In the genomic region with DNA sequence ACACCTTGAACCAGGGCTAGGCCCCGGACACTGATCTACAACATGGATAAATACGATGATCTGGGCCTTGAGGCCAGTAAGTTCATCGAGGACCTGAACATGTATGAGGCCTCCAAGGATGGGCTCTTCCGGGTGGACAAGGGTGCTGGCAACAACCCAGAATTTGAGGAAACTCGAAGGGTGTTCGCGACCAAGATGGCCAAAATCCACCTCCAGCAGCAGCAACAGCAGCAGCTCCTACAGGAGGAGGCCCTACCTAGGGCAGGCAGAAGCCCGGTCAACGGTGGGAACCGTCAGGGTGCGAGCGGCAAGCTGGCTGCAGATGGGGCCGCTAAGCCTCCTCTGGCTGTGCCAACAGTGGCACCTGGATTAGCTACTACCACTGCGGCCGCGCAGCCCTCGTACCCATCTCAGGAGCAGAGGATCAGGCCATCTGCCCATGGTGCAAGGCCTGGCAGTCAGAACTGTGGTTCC, we compare ENCODE assay signal across 8 mouse cellular contexts. TPM values are rescaled to one million over a fixed set of nuclear protein-coding genes. Genes with fewer than 3 reads are reported as not detected.
A peak's percentile ranks its signal among the peaks of the same experiment; 100 is the strongest.
DNase-seq lines count a peak whose midpoint lies in the region; ATAC-seq and TF ChIP-seq lines count a peak whose summit lies in the region.

No protein-coding gene starts in this region.

- H3K4me2 ChIP-seq in neural tube, embryonic 12.5 days (replicated peaks) = peak overlapping the region; percentile 82

- peaks cover 26% of the 10 kb centered on the region for H3K4me1 ChIP-seq in liver, adult 2 months (ENCODE audit: control insufficient read depth, insufficient read depth, low read length)
- peaks cover 44% of the 10 kb centered on the region for H3K4me1 ChIP-seq in neural tube, embryonic 12.5 days

- no peaks in the 10 kb centered on the region for H3K27me3 ChIP-seq in liver, adult 2 months (ENCODE audit: control insufficient read depth, insufficient read depth, low read length)
- no peaks in the 10 kb centered on the region for H3K27me3 ChIP-seq in neural tube, embryonic 12.5 days (replicated peaks)

- H3K4me3 ChIP-seq in liver, adult 2 months (ENCODE audit: insufficient read depth, low read depth, low read length) = peak overlapping the region; percentile 96
- peak overlapping the region; percentile 66 for H3K4me3 ChIP-seq in neural tube, embryonic 12.5 days

- H3K9ac ChIP-seq in liver, adult 2 months (ENCODE audit: low read depth, low read length) = peak overlapping the region; percentile 94
- peak overlapping the region; percentile 72 for H3K9ac ChIP-seq in neural tube, embryonic 12.5 days

- no peaks in the 10 kb centered on the region for H3K9me3 ChIP-seq in neural tube, embryonic 12.5 days

- WGBS in liver, adult 2 months = 4% methylated on average over 17 of the region's 17 CpGs
- WGBS in neural tube, embryonic 12.5 days = 24% methylated on average over 17 of the region's 17 CpGs

- peaks cover 2% of the 10 kb centered on the region; the same call in 1 of the 2 replicates for H3K36me3 ChIP-seq in liver, adult 2 months (ENCODE audit: control insufficient read depth, insufficient read depth, low read length)
- peaks cover 2% of the 10 kb centered on the region; the same call in 1 of the 2 replicates for H3K36me3 ChIP-seq in neural tube, embryonic 12.5 days

- H3K79me2 ChIP-seq in liver, adult 2 months (ENCODE audit: control insufficient read depth, insufficient read depth, low read length) = peaks cover 33% of the 10 kb centered on the region

- DNase-seq in heart, adult 11 months = peak; percentile 95
- no peak for DNase-seq in heart, adult 18-20 months
- DNase-seq in c-Kit-positive CD71-positive TER-119-positive erythroid progenitor cells, embryonic 14.5 days (ENCODE audit: low spot score) = peak; percentile 39
- DNase-seq in heart, postnatal 4 days = peak; percentile 37
- peak; percentile 37 for DNase-seq in liver, adult 2 months (ENCODE audit: extremely low read depth, low read depth, low spot score)
- DNase-seq in layer of hippocampus, adult 11-12 months (ENCODE audit: low spot score) = no peak
- no peak for DNase-seq in gastrocnemius, postnatal 25 days

- peak; percentile 39 for ATAC-seq in neural tube, embryonic 12.5 days (ENCODE audit: low FRiP score, low read depth)

- peak overlapping the region; percentile 94 for H3K27ac ChIP-seq in liver, adult 2 months (replicated peaks; ENCODE audit: insufficient read depth, low read depth, low read length)
- no peak overlapping the region for H3K27ac ChIP-seq in neural tube, embryonic 12.5 days

- no peak for TF ChIP-seq POLR2A in liver, adult 2 months (IDR thresholded peaks at IDR 0.05; ENCODE audit: extremely low read depth, insufficient read depth, low read length)

- no peak for TF ChIP-seq CTCF in liver, adult 2 months (IDR thresholded peaks at IDR 0.05; ENCODE audit: low read depth, low read length)

RNA-seq across cellular contexts. Expression of a gene that starts 0.7 kb away (rescaled TPM):
- 10 to 100 TPM; 32.8 to 37.1 TPM for total RNA-seq in heart, adult 18-20 months (2021)
- 10 to 100 TPM; 49.1 to 53.5 TPM for total RNA-seq in heart, postnatal 4 days (2021)
- 19.7 and 22.2 TPM in 2 replicates for total RNA-seq in liver, adult 2 months (2014; rRNA removed)
- polyA plus RNA-seq in liver, adult 2 months (2012; rRNA removed) = 15.9 and 24.6 TPM in 2 replicates
- polyA plus RNA-seq in neural tube, embryonic 12.5 days (2016; fragmentation: Nextera tagmentation; extraction: Ambion mirVana) = 35.6 and 37.3 TPM in 2 replicates
- 10 to 100 TPM; 25.8 to 29.2 TPM for total RNA-seq in gastrocnemius, postnatal 25 days (2021)

RNA-seq across cellular contexts. Expression of a gene that starts 50.3 kb away (rescaled TPM):
- 10 to 100 TPM; 35.2 to 35.4 TPM for total RNA-seq in heart, adult 18-20 months (2021)
- 10 to 100 TPM; 44.6 to 47.0 TPM for total RNA-seq in heart, postnatal 4 days (2021)
- 62.3 and 74.3 TPM in 2 replicates for total RNA-seq in liver, adult 2 months (2014; rRNA removed)
- 7.7 and 9.4 TPM in 2 replicates for polyA plus RNA-seq in liver, adult 2 months (2012; rRNA removed)
- polyA plus RNA-seq in neural tube, embryonic 12.5 days (2016; fragmentation: Nextera tagmentation; extraction: Ambion mirVana) = 48.8 and 49.9 TPM in 2 replicates
- 10 to 100 TPM; 20.6 to 21.3 TPM for total RNA-seq in gastrocnemius, postnatal 25 days (2021)

Comparison
In these comparisons a context has a peak if more than half of its experiments do, and no peak if none do; other contexts are left out.
1. DNase-seq: peak in heart, adult 11 months (single experiment), c-Kit-positive CD71-positive TER-119-positive erythroid progenitor cells, embryonic 14.5 days (single experiment), heart, postnatal 4 days (single experiment) and liver, adult 2 months (single experiment); none in heart, adult 18-20 months (0 of 2), layer of hippocampus, adult 11-12 months (single experiment) and gastrocnemius, postnatal 25 days (single experiment).